Mouse (Mus musculus): ENCODE data around the gene Spock1.

DNA sequence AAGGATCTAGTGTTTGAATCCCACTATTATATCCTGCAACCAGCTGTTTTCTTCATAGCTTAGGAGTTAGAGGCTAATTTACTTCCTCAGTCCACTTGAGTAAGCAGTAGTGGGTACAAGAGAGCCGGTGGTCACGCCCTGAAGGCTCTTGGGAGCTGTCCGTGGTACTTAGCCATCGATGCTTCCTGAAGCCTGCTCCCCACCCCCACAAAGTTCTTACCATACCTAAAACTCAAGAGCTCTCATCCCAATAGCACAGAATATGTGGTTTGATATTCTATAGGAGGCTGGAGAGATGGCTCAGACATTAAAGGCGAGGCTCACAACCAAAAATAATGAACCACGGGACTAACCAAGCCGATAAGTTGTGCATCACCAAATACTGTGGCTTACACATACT, 40.5 kb downstream of the Spock1 start:
- TF ChIP-seq CTCF (conservative IDR thresholded peaks at IDR 0.05 in 1 of 2, IDR thresholded peaks at IDR 0.05 in 1 of 2; ENCODE audit: low read depth in 2 of 2, low read length in 2 of 2) (no peak), E2F4 (IDR thresholded peaks at IDR 0.05; ENCODE audit: insufficient replicate concordance, low read depth, low read length) (no peak), MAFK (IDR thresholded peaks at IDR 0.05; ENCODE audit: insufficient replicate concordance, low read length) (no peak), USF2 (conservative IDR thresholded peaks at IDR 0.05; ENCODE audit: low read depth, low read length) (no peak), JUN (IDR thresholded peaks at IDR 0.05; ENCODE audit: insufficient read depth, low read depth, low read length) (no peak)
